Mouse (Mus musculus): ENCODE measurements around the gene Tmem28. TPM values are rescaled to one million over a fixed set of nuclear protein-coding genes. Genes with fewer than 3 reads are reported as not detected.
A peak's percentile ranks its signal among the peaks of the same experiment; 100 is the strongest.

Tmem28 gene
- polyA plus RNA-seq, 1 experiment from 2014 or later = 2.2 TPM

- no peaks in the 10 kb centered on the region for H3K27me3 ChIP-seq (replicated peaks; ENCODE audit: control insufficient read depth, insufficient read depth, low read length)
- H3K9ac ChIP-seq (replicated peaks; ENCODE audit: low read depth, low read length) = no peak overlapping the region
- H3K27ac ChIP-seq (ENCODE audit: low read length) = no peak overlapping the region
- H3K4me1 ChIP-seq (replicated peaks; ENCODE audit: control insufficient read depth, insufficient read depth, low read length) = no peaks in the 10 kb centered on the region
- H3K4me3 ChIP-seq (replicated peaks; ENCODE audit: low read length) = no peak overlapping the region
- H3K36me3 ChIP-seq (ENCODE audit: control insufficient read depth, insufficient read depth) = no peaks in the 10 kb centered on the region
- no peaks in the 10 kb centered on the region for H3K9me3 ChIP-seq (ENCODE audit: control insufficient read depth, low read length)
- ATAC-seq = no peak
- WGBS = 83% methylated on average over 3 of the region's 3 CpGs
- no peak overlapping the region for H3K4me2 ChIP-seq (ENCODE audit: low read length)
Observed at GRCm38 (mm10) chrX:99872632-99873201, 51.9 kb downstream of the Tmem28 start.

GRCm38 (mm10) chrX:99873259-99873919 is 52.6 kb downstream of the Tmem28 start:
- no peaks in the 10 kb centered on the region for H3K36me3 ChIP-seq (ENCODE audit: control insufficient read depth, insufficient read depth)
- no peak overlapping the region for H3K4me3 ChIP-seq (replicated peaks; ENCODE audit: low read length)
- peak; percentile 85 for ATAC-seq
- no peaks in the 10 kb centered on the region for H3K9me3 ChIP-seq (ENCODE audit: control insufficient read depth, low read length)
- no peaks in the 10 kb centered on the region for H3K4me1 ChIP-seq (replicated peaks; ENCODE audit: control insufficient read depth, insufficient read depth, low read length)
- no peak overlapping the region for H3K9ac ChIP-seq (replicated peaks; ENCODE audit: low read depth, low read length)
- no peak overlapping the region for H3K4me2 ChIP-seq (ENCODE audit: low read length)
- H3K27me3 ChIP-seq (replicated peaks; ENCODE audit: control insufficient read depth, insufficient read depth, low read length) = no peaks in the 10 kb centered on the region
- no peak overlapping the region for H3K27ac ChIP-seq (ENCODE audit: low read length)
- WGBS = 67% methylated on average over 2 of the region's 2 CpGs

GRCm38 (mm10) chrX:99873920-99874296 is 53.1 kb downstream of the Tmem28 start:
- 29% methylated on average over 4 of the region's 4 CpGs for WGBS

GRCm38 (mm10) chrX:99876781-99877180 is 56.0 kb downstream of the Tmem28 start:
- Histone ChIP-seq H3K4me3 (replicated peaks; ENCODE audit: low read length) (no peak overlapping the region), H3K36me3 (ENCODE audit: control insufficient read depth, insufficient read depth) (no peaks in the 10 kb centered on the region), H3K4me1 (replicated peaks; ENCODE audit: control insufficient read depth, insufficient read depth, low read length) (no peaks in the 10 kb centered on the region), H3K4me2 (ENCODE audit: low read length) (no peak overlapping the region), H3K27ac (ENCODE audit: low read length) (no peak overlapping the region), H3K9ac (replicated peaks; ENCODE audit: low read depth, low read length) (no peak overlapping the region), H3K9me3 (ENCODE audit: control insufficient read depth, low read length) (no peaks in the 10 kb centered on the region), H3K27me3 (replicated peaks; ENCODE audit: control insufficient read depth, insufficient read depth, low read length) (no peaks in the 10 kb centered on the region)
- WGBS = 61% methylated on average over 4 of the region's 4 CpGs
- ATAC-seq = no peak

More at GRCm38 (mm10) chrX:99873920-99874296, 53.1 kb downstream of the Tmem28 start:
- Histone ChIP-seq H3K36me3 (ENCODE audit: control insufficient read depth, insufficient read depth) (no peaks in the 10 kb centered on the region), H3K9ac (replicated peaks; ENCODE audit: low read depth, low read length) (no peak overlapping the region), H3K9me3 (ENCODE audit: control insufficient read depth, low read length) (no peaks in the 10 kb centered on the region), H3K27me3 (replicated peaks; ENCODE audit: control insufficient read depth, insufficient read depth, low read length) (no peaks in the 10 kb centered on the region), H3K4me2 (ENCODE audit: low read length) (no peak overlapping the region), H3K4me1 (replicated peaks; ENCODE audit: control insufficient read depth, insufficient read depth, low read length) (no peaks in the 10 kb centered on the region), H3K4me3 (replicated peaks; ENCODE audit: low read length) (no peak overlapping the region), H3K27ac (ENCODE audit: low read length) (no peak overlapping the region)
- peak; percentile 72 for ATAC-seq

GRCm38 (mm10) chrX:99883396-99883795 is 62.6 kb downstream of the Tmem28 start:
- Histone ChIP-seq H3K27ac (ENCODE audit: low read length) (no peak overlapping the region), H3K4me3 (replicated peaks; ENCODE audit: low read length) (no peak overlapping the region), H3K36me3 (ENCODE audit: control insufficient read depth, insufficient read depth) (no peaks in the 10 kb centered on the region), H3K4me2 (ENCODE audit: low read length) (no peak overlapping the region), H3K9me3 (ENCODE audit: control insufficient read depth, low read length) (no peaks in the 10 kb centered on the region), H3K9ac (replicated peaks; ENCODE audit: low read depth, low read length) (no peak overlapping the region), H3K27me3 (replicated peaks; ENCODE audit: control insufficient read depth, insufficient read depth, low read length) (no peaks in the 10 kb centered on the region), H3K4me1 (replicated peaks; ENCODE audit: control insufficient read depth, insufficient read depth, low read length) (no peaks in the 10 kb centered on the region)
- ATAC-seq = no peak
- 19% methylated on average over 2 of the region's 2 CpGs for WGBS

Other genes with a start within 250 kb of the Tmem28 start
- 1.7 and 2.0 TPM in 2 replicates for gene Eda, start 154.6 kb downstream of the Tmem28 start, polyA plus RNA-seq (2015; fragmentation: Nextera tagmentation; extraction: Ambion mirVana)

Measured in forebrain, embryonic 16.5 days (tissue).